Mouse (Mus musculus) neutrophil, adult 5-6 weeks (primary cell): ENCODE data around the gene Fcgr1. TPM values are rescaled to one million over a fixed set of nuclear protein-coding genes. Genes with fewer than 3 reads are reported as not detected.
"Not testable (repeated sequence)": the region's sequence is repeated elsewhere in the genome, so short reads cannot be mapped to it uniquely, and the experiment has no call there.

Source experiments
- ATAC-seq: fragments of 151-379, 151-347 bp; 2 replicates; pipeline ENCODE4 v1.8.0; 2017; ENCODE audit warnings: mild to moderate bottlenecking, moderate TSS enrichment; ENCODE audit not compliant: insufficient number of reproducible peaks, poor library complexity, low FRiP score, severe bottlenecking; ENCODE audit errors: extremely low read depth
- total RNA-seq: library from RNA; stranded (forward); fragments of 200-1000 nt; gene quantifications from 2 replicates; pipeline ENCODE4 v1.2.3, GENCODE M21; 2017

Gene Fcgr1
- total RNA-seq, 1 experiment from 2014 or later: 3.7 TPM

DNA sequence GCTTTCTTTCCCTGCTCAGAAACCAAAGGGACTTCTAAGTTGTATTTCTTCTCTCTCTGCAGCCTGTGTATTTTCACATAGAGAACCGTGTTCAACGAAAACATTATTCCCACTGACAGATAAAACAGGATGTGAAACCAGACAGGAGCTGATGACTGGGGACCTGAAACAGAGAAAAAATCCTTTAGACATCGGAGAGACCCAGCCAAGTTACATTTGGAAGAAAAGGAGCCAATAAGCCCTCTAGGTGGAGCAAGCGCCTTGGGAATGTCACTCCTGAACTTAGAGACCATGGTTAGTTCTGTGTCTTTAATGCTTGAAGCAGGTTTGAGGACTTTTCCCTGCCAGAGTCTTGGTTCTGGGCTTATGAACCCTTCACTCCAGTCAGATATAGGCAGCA lies 9.3 kb downstream of the Fcgr1 start:
- ATAC-seq: no peak

DNA sequence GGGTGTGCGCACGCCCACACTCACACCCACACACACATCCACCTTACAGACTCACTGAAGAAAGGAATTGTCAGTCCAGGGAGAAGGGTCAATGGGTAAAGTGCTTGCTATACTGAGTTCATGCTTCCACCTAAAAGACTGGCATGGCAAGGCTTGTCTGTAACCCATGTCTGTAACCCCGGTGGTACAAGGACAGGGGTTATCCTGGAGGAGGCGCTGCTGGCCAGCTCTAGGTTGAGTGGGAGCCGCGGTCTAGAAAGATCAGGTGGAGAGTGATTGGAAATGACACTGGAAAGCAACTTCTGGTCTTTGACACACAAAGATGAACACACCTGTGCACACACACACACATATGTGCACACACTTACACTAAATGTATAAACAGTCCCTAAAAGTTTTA lies 13.1 kb downstream of the Fcgr1 start:
- ATAC-seq: no peak

DNA sequence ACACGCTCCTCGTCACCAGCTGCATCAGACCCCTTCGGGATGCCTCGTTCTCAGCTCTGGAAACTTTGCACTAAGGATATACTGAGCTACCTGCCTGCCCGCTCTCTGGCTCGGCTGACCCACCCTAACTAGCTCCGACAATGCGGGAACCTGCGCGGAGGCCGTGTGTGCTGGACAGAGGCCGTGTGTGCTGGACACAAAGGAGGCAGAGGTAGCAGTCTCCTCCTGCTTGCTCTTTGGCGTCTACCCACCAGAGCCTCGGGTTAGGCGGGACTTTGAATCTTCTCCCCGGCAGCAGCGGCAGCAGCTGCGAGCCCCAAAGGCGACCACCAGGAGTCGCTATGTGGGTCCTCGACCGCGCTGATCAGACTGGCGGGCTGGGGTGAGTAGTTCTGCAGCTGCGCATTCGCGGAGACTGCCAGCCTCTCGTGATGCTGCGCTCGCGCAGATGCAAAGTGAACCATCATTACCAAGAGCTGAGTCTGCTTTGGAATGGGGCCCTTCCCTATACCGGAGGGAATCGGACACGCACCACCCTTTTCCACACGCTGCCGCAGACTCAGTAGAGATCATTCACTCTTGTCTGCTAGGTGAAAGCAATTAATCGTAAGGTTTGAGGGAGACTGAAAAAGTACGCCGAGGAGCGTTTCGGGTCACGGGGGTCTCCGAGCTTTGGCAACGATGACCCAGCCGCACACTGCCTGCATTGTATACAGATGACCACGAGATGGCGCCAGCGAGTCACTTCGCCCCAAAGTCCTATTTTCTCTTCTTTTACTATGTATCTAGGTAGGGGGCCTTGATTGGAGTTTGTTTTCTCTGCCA lies 15.8 kb downstream of the Fcgr1 start:
- ATAC-seq: peak; percentile 90

DNA sequence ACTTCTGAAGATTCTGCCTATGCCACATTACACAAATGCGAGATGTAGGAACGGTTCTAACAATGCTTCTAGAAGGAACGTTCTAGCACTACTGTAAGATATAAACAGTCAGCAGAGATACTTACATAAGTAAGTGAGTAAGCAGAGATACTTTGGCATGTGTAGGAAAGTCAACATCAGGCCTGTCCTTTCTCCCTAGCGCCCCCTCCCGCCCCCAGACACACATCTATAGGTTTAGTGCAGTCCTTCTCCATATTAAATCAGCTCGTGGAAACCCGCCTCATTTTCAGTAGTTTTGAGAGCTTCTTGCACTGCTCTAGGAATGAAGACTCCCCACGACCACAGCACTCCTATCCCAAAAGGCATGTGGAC lies 16.4 kb downstream of the Fcgr1 start:
- ATAC-seq: peak; percentile 30; the same call in 1 of the 2 replicates

DNA sequence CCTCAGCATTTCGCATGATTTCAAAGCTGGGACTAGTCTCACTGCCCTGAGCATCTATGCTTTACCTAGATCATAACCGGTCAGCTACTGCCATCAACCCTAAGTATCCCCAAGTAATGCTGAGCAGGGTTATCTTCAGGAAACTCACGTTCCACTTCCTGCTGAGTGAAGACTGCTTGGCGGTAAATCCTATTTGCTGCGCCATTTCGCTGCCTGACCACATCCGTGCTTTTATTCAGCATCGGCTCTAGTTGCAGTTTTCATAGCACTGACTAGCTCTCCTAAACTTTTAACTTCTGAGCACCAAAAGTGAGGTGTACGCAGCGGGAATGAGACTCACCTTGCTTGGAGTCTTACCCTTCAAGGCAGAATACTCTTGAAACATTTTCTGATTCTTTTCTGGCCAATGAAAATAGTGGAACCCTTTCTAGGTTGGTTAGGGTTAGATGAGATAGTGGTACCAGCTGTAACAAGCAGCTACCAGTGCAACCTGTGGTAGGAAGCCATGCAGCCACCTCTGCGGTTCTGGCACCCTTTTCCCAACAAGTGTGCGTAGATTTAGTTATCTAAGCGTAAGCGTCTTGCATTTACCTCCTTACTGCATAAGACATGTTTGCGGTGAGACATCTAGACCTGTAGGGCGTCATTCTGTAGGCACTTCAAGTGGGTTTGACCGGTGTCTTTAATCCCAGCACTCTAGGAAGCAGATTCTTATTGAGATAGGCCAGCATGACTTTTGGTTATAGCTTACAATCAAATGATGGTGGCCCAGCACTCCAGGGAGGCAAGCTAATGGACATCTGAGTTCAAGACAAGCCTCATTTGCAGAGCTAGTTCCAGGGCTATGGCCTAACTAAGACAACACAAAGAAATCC lies 19.9 kb downstream of the Fcgr1 start:
- ATAC-seq: no peak

DNA sequence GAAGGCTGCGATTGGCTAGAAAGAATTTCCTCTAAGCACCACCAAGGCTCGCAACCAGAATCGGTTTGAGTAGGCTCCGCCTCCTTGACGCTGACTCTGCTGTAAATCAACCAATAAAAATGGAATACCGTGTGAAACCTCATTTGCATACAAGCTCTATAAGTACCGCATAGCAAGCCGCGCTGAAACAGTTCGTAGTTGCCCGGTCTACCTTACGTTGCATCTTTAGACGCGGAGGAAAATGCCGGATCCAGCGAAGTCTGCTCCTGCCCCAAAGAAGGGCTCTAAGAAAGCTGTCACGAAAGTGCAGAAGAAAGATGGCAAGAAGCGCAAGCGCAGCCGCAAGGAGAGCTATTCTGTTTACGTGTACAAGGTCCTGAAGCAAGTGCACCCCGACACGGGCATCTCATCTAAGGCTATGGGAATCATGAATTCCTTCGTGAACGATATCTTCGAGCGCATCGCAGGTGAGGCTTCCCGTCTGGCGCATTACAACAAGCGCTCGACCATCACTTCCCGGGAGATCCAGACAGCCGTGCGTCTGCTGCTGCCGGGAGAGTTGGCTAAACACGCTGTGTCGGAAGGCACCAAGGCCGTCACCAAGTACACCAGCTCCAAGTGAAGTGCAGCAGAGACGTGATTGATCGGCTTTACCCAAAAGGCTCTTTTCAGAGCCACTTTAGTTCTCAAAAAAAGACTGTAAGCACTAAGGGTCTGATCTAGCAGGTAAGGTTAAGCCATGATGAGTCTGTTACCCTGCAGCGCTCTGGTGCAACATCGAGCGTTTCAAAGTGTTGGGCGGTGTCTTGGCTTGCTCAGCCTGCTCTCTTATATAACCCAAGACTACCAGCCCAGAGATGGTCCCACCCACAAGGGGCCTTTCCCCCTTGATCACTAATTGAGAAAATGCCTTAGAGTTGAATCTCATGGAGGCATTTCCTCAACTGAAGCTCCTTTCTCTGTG lies 24.0 kb downstream of the Fcgr1 start, which contains the start of gene Hist2h2bb:
Gene Hist2h2bb, plus strand, starts transcription at position 242 of the 964 bp plus-strand sequence.
- peak; percentile 97 for ATAC-seq

DNA sequence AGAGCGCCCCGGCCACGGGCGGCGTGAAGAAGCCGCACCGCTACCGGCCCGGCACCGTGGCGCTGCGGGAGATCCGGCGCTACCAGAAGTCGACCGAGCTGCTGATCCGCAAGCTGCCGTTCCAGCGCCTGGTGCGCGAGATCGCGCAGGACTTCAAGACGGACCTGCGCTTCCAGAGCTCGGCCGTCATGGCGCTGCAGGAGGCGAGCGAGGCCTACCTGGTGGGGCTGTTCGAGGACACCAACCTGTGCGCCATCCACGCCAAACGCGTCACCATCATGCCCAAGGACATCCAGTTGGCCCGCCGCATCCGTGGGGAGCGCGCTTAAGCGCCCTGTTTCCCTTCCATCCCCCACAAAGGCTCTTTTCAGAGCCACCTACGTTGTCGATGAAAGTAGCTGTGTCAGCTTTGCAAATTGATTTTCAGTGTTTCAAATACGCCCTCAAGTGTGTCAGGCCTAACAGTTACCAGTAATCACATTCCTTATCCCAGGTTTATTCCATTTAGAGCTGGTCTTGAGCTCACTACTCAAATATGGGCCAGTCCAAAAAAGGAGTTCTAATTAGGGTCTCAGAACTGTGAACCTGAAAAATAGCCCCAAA lies 24.9 kb downstream of the Fcgr1 start:
- ATAC-seq: not testable (repeated sequence)

DNA sequence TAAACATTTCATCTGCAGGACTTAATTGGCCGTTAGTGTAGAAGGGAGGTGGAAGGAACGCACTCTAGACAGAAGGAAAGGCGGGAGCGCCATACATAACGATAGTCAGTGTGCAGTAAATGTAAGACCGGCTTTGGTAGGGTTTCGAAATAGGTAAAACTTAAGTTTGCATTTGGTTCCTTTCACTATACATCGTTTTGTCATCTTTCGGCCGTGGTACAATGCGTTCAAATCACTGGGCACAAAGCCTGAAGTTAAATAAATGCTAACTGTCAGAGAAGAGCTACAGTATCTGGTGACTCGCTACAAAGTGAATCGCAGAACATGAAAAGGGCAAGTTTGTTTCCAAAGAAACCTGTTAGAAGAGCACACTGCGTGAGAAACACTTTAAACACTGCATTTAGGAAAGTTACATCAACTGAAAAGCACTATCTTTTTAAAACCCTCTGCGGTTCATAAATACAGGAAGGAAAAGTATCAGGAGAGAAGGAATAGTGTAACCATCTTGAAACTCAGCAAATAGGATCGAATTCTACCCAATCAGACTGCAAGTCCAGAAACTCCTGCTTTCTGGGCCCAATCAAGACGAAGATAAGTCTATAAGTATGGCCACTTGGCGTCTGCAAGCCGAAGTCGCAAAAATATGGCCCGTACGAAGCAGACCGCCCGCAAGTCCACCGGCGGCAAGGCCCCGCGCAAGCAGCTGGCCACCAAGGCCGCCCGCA lies 25.6 kb downstream of the Fcgr1 start, which contains the start of gene Hist2h3b:
Gene Hist2h3b, plus strand, starts transcription at position 604 of the 725 bp plus-strand sequence.
- peak; percentile 43; the same call in 1 of the 2 replicates for ATAC-seq

DNA sequence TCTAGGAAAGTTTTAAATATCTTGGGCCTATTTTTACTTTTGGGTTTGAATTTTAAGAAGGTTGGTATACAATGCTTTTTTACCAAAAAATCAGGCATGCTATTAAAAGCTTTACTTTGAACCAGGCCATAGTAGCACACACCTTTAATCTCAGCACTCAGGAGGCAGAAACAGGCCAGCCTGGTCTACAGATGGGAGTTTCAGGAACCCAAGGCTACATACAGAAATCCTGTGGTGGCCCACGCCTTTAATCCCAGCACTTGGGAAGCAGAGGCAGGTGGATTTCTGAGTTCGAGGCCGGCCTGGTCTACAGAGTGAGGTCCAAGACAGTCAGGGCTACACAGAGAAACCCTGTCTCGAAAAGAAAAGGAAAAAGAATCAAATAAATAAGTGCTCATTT lies 26.2 kb downstream of the Fcgr1 start:
- no peak for ATAC-seq

DNA sequence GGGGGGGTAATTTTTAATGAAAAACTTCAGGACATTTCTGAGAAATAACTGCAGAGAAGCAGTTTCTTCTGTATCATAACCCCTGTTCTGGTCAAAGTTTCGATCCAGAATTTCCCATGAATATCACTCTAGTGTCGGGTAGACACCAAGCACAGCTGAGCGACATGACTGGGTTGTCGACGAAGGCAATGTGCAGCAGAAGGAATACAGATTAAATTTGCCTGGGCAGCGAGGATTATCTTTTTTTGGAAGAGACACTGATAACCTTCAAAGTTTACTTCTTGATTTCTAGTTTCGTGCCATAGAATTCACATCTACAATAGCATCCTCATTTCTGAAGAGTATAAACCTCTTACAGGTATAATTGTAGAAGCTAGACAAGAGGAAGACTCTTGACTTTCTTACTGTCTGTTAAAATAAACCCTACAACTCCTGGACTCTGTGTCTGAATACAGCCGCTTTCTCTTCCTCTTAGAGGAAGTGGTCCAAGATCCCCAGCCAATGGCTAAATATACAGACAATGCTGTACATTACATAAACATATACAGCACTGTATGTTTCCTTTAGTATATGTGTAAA lies 27.5 kb downstream of the Fcgr1 start:
- ATAC-seq: no peak

DNA sequence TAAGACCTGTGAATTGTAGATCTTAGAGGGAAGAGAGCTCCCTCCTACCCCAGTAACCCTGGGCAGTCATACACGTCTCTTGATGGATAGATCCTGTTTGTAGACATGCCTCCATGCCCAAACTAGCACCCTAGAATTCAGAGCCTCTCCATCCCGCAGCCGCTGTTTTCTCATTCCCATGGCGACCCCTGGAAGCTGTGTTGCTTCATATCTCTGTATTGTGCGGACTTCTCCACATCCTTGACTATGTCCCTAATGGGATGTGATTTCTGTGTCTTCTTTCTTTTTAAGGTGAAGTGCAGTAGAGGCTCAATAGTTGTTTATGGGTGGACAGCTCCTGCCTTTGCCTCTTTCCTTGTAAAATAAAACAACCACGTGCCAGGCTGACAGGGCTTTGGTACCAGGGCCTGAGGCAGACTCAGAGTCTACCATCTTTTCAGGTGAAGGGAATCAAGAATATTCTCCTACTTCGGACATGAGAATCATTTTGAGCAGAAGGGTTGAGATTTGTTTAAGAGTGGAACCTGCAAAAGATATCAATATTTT lies 29.3 kb downstream of the Fcgr1 start:
- no peak for ATAC-seq

DNA sequence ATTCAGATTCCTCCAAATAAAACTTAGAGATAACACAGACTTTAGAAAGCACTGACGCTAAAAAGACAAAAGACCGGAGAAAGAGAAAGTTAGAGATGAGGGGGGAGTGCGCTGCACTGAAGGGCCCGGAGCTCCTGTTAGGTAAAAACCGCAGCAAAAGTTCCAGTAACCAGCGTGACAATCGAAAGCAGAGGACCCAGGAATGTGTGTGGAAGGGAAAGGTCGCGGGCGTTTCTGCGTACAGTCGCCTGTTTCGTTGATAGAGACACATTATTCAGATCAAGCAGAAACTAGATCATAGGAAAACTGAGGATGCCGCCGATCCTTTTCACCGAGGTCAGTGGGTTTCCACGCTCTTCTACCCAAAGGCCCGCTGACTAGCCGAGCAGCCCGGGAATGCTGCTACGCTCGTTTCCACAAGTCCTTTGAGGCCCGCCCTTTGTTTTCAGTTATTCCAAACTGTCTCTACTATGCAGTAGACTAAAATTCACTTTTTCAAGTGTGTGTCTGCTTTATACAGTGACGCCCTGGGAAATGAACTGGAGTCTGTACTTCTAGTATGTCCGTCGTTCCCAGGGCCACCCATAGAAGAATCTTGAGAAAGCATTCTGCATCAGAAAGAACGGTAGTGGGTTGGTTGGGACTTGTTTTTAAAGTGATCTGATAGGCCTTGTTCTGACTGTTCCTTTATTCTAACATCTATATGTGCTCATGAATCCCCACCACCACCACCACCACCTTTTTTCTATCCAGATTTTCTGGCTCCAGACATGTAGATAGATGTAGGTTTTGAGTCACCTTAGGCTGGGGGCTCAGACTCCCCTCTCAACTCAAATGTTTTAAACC lies 30.0 kb downstream of the Fcgr1 start:
- no peak for ATAC-seq

DNA sequence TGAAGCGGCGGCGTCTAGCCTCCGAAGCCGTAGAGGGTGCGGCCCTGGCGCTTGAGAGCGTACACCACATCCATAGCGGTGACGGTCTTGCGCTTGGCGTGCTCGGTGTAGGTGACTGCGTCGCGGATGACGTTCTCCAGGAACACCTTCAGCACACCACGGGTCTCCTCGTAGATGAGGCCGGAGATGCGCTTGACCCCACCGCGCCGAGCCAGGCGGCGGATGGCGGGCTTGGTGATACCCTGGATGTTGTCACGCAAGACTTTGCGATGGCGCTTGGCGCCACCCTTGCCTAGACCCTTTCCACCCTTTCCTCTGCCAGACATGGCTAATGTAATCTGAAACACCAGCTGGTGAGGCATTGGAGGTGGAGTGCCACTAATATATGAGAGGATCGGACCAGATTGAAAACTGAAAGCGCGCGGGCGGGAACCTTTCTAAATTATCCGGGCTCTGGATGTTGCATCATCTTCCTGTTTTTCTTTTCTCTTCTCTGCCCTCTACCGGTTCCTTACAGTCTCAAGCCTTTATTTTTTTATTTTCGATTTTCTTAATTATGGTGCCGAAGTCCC lies 30.7 kb downstream of the Fcgr1 start, which contains the start of gene Hist2h4:
Gene Hist2h4, minus strand, starts transcription at position 333 of the 572 bp plus-strand sequence.
- peak; percentile 74 for ATAC-seq

DNA sequence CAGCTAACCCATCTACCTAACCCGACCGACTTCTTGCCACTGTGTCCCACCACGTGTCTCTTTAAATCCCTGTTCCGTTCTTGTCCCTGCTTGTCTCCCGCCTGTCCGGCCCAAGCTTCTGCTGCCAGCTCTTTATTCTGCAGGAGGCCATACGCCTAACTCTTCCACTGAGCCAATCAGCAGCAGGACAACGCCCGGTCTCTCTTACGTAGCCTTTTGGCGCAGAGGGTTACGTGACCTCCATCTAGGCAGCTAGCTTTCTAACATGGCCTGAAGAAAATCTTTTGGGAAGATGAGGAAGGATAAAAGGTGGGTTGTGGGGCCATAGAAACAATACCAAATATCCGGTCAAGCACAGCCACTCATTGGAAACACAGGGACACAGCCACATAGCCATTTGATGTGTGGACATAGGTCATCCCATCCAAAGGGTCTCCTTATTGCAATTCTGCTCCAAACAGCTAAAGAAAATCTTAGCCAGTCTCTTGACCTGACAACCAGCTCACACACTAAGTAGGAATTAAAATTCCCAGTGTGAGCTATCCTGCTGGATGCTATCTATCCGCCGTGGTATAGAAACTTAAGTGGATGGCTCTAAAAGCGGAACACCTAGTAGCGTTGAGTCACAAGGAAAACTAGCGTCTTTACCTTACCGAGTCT lies 31.4 kb downstream of the Fcgr1 start:
- ATAC-seq: peak; percentile 77

DNA sequence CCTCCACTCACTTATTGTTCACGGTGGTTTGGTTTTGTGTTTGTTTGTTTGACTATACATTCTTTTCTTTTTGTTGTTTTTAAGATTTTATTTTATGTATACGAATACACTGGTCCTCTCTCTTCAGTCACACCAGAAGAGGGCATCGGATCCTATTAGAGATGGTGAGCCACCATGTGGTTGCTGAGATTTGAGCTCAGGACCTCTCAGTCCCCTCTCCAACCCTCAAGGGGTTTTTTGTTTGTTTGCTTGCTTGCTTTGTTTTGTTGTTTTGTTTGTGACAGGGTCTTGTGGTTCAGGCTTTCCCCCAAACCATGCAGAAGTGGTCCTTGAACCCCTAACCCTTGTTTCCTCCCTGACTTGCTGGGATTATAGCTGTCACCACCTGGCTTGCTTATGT lies 32.1 kb downstream of the Fcgr1 start:
- ATAC-seq: no peak
